Mouse (Mus musculus) forebrain, embryonic 16.5 days (tissue): ENCODE data around the gene Usp25. TPM values are rescaled to one million over a fixed set of nuclear protein-coding genes. Genes with fewer than 3 reads are reported as not detected.
A peak's percentile ranks its signal among the peaks of the same experiment; 100 is the strongest.

Source experiments
- ATAC-seq: fragments of 200-750 bp; cut with Nextera tagmentation; 2 replicates; pipeline ENCODE4 v1.8.0; 2017; ENCODE audit warnings: mild to moderate bottlenecking, moderate library complexity
- H3K27ac ChIP-seq: fragments of 300-500 bp; sonication (generic); 2 replicates; pipeline ENCODE4 v1.5.1; 2014; ENCODE audit warnings: low read length, control low read depth
- H3K27me3 ChIP-seq: fragments of 300-500 bp; sonication (generic); replicated peaks from 2 replicates; pipeline ENCODE4 v1.6.1; 2014; ENCODE audit warnings: low read length; ENCODE audit not compliant: control insufficient read depth, insufficient read depth
- H3K36me3 ChIP-seq: fragments of 300-500 bp; sonication (generic); 2 replicates; pipeline ENCODE4 v1.6.1; 2014; ENCODE audit not compliant: control insufficient read depth, insufficient read depth
- H3K4me1 ChIP-seq: fragments of 300-500 bp; sonication (generic); replicated peaks from 2 replicates; pipeline ENCODE4 v1.6.1; 2014; ENCODE audit warnings: low read length; ENCODE audit not compliant: control insufficient read depth, insufficient read depth
- H3K4me2 ChIP-seq: fragments of 300-500 bp; sonication (generic); 2 replicates; pipeline ENCODE4 v1.6.1; 2014; ENCODE audit warnings: mild to moderate bottlenecking, low read length, control low read depth
- H3K4me3 ChIP-seq: fragments of 300-500 bp; sonication (generic); replicated peaks from 2 replicates; pipeline ENCODE4 v1.5.1; 2014; ENCODE audit warnings: mild to moderate bottlenecking, low read length, control low read depth
- H3K9ac ChIP-seq: fragments of 300-500 bp; sonication (generic); replicated peaks from 2 replicates; pipeline ENCODE4 v1.6.1; 2014; ENCODE audit warnings: low read depth, low read length, control low read depth
- H3K9me3 ChIP-seq: fragments of 300-500 bp; sonication (generic); 2 replicates; pipeline ENCODE4 v1.6.1; 2016; ENCODE audit warnings: low read length; ENCODE audit not compliant: control insufficient read depth
- WGBS: fragments of 180-500 bp; shearing (Covaris S2); extraction: QIAGEN DNeasy Blood & Tissue Kit; methylation state at CpG from one replicate; pipeline ENCODE4 v1.1.7; 2014; 5-methylcytosine and 5-hydroxymethylcytosine counted together
- polyA plus RNA-seq: library from polyadenylated mRNA; unstranded; fragments of >200 nt; fragmentation: Nextera tagmentation; extraction: Ambion mirVana; gene quantifications from 2 replicates; pipeline ENCODE4 v1.2.1, GENCODE M21; 2015

Gene Usp25
- 10.9 and 11.2 TPM in 2 replicates for polyA plus RNA-seq

DNA sequence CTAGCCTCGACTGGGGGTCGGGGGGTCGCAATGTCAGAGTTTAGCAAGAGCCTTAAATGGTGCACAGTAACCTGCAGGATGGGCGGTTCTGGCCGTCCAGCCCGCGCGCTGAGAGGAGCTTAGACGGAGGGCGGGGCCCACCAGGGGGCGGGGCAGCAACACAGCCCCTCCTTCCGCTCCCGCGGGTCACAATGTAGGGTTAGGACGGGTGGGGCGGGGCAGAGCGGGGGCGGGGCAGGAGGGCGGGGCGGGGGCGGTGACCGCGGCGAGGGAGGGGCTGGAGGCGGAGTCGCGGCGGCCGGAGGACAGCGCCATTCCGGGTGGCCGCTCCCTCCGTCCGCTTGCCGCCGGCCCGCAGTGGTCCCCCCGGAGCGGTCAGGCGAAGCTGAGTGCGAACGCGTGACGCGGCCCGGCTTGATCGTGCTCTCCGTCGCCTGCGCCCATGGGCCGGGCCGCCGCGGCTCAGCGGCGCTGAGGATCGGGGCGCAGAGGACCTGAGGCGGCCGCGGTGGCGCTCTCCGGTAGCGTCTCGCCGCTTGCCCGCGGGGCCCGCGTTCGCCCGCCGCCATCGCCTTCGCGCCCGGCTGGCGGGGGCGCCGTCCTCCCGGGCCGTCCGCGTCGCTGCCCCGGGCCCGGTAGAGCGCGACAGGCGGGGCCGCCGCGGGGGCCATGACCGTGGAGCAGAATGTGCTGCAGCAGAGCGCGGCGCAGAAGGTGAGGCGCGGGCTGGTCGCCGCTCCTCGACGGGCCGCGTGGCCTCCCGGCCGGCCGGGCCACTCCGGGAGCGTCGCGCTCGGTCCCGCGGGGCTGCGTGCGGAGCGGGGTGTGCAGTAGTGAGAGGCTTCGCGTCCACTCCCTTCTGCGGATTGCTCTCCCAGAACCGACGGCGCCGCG lies at the start of gene Usp25:
Gene Usp25, plus strand, starts transcription at position 280 of the 894 bp plus-strand sequence.
- WGBS = under 1% methylated on average over 91 of the region's 126 CpGs
- Histone ChIP-seq H3K27me3 (no peaks in the 10 kb centered on the region), H3K9me3 (no peaks in the 10 kb centered on the region), H3K27ac (peak within 1 kb of the TSS; percentile 56), H3K36me3 (no peaks in the 10 kb centered on the region), H3K4me2 (peak within 1 kb of the TSS; percentile 81), H3K4me1 (peaks cover 14% of the 10 kb centered on the region), H3K4me3 (peak within 1 kb of the TSS; percentile 77), H3K9ac (peak within 1 kb of the TSS; percentile 80)
- ATAC-seq = peak; percentile 92

DNA sequence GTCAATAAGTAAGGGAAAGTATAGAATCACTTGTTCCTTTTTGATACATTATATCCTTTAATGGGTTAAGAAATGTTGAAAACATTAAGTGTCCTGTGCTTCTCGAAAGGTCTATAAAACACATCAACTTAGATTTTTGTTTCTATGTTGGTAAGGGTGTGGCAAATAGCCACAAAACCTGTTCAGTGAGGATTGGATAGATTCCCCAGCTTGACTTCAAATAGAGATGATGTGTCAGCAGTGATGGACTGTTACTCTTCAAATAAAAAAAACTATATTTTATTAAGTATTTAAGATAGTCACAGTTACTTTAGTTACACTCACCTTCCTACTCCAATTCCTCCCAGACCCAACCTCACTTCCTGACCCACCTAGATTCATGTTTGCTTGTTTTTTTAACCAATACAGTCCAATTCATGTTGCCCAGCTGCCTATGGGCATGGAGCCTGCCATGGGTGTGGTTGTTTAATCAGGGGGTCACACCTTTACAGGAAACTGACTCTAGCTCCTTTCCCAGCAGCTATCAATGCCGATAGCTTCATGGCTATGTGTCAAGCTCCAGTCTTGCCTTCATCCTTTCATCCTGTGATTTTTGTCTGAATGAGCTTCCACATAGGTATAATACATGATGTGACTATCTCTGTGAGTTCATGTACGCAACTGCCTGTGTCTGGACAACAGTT lies 45.8 kb upstream of the Usp25 start:
- ATAC-seq = no peak
- no peak overlapping the region for H3K9ac ChIP-seq
- H3K27ac ChIP-seq = no peak overlapping the region
- no peaks in the 10 kb centered on the region for H3K36me3 ChIP-seq
- no peaks in the 10 kb centered on the region for H3K4me1 ChIP-seq
- no peak overlapping the region for H3K4me3 ChIP-seq
- no peak overlapping the region for H3K4me2 ChIP-seq
- no peaks in the 10 kb centered on the region for H3K27me3 ChIP-seq
- H3K9me3 ChIP-seq = no peaks in the 10 kb centered on the region
- WGBS = 93% methylated on average over 3 of the region's 3 CpGs

DNA sequence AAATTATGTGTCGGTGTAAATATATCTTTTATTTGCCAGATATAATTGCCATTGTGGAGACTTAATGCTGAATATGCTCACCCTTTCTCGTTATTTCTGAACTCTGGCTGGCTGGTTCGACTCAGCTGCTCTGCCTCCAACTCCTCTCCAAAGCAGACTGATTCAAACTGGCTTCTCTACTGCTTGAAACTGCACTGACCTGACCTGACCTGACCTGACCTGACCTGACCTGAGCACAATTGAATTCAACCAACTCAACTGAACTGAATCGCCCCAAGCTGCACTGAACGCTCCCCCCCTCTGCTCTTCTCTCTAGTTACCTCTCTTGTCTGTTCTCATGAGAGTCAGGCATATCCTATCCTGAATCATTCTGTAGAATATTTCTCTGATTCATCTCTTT lies 42.3 kb upstream of the Usp25 start:
- Histone ChIP-seq H3K4me2 (no peak overlapping the region), H3K27ac (no peak overlapping the region), H3K27me3 (no peaks in the 10 kb centered on the region), H3K9ac (no peak overlapping the region), H3K9me3 (no peaks in the 10 kb centered on the region), H3K4me3 (no peak overlapping the region), H3K36me3 (no peaks in the 10 kb centered on the region), H3K4me1 (no peaks in the 10 kb centered on the region)
- no peak for ATAC-seq
- 39% methylated on average over 5 of the region's 5 CpGs for WGBS

DNA sequence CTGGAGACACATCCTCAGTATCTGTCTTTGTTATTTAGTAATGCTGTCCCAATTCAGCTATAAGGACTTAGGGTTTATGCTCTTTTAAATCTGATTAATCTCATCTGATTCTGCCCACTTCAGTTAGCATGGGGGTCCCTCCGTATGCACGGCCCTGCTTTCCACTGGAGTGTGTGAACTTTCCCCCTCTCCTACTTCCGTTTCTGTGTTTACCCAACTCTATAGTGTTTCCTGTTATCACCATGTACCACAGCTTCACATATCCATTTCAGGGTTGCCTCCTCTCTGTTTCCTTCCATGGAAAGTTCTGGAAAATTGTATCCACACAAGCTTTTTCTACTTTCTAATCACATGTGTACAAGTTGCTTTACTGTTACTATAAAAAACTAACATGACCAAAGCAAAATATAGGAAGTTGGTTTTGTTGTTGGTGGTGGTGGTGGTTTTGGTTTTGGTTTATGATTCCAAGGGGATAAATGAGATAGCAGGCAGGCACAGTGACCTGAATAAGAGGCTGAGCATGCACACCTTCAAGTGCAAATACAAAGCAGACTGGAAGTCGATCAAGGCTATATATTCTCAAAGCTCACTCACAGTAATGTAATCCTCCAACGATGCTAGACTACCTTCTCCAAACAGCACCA lies 36.6 kb upstream of the Usp25 start:
- Histone ChIP-seq H3K4me1 (no peaks in the 10 kb centered on the region), H3K36me3 (no peaks in the 10 kb centered on the region), H3K27ac (no peak overlapping the region), H3K27me3 (no peaks in the 10 kb centered on the region), H3K9ac (no peak overlapping the region), H3K4me2 (no peak overlapping the region), H3K9me3 (no peaks in the 10 kb centered on the region), H3K4me3 (no peak overlapping the region)
- WGBS = 83% methylated on average over 5 of the region's 5 CpGs
- no peak for ATAC-seq

DNA sequence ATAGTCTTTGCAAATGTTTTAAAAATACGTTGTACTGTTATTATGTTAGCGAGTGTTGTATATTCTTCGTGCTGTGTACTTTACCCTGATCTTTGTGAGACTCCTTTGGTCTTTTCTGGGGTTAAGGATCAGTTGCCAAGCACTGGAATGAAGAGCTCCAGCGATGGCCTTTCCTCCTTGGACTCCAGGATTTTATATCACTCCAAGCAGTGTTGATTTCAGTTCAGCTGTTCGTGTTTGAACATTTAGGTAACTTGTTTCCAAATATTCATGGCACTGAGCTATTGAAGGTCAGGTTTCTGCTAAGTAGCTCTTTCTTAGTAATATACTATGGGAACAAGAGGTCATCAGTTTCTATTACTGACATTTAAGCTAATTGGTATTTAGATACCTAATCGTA lies 29.8 kb upstream of the Usp25 start:
- Histone ChIP-seq H3K36me3 (no peaks in the 10 kb centered on the region), H3K4me3 (no peak overlapping the region), H3K9me3 (no peaks in the 10 kb centered on the region), H3K4me2 (no peak overlapping the region), H3K9ac (no peak overlapping the region), H3K27me3 (no peaks in the 10 kb centered on the region), H3K27ac (no peak overlapping the region), H3K4me1 (no peaks in the 10 kb centered on the region)
- 90% methylated on average over 6 of the region's 6 CpGs for WGBS
- no peak for ATAC-seq

DNA sequence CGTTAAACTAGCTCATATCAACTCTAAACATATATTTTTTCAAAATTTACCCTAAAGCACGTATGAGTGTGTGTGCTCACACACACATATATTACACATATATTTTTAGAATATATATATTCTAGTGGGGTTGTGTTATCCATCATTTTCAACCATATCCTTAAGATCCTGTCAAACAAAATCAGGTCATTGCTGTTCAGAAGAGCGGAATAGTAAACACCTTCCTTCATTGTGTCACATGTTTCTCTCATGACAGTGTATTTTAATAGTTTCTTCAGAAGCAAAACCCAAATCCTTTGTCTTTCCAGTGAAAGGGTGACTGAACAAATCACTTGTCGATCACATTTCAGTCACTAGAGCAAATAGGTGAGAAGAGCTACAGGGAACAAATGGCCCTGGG lies 25.8 kb upstream of the Usp25 start:
- H3K4me3 ChIP-seq = no peak overlapping the region
- no peaks in the 10 kb centered on the region for H3K27me3 ChIP-seq
- ATAC-seq = no peak
- H3K4me2 ChIP-seq = no peak overlapping the region
- no peak overlapping the region for H3K9ac ChIP-seq
- no peak overlapping the region for H3K27ac ChIP-seq
- 85% methylated on average over 4 of the region's 4 CpGs for WGBS
- H3K36me3 ChIP-seq = no peaks in the 10 kb centered on the region
- no peaks in the 10 kb centered on the region for H3K4me1 ChIP-seq
- no peaks in the 10 kb centered on the region for H3K9me3 ChIP-seq

DNA sequence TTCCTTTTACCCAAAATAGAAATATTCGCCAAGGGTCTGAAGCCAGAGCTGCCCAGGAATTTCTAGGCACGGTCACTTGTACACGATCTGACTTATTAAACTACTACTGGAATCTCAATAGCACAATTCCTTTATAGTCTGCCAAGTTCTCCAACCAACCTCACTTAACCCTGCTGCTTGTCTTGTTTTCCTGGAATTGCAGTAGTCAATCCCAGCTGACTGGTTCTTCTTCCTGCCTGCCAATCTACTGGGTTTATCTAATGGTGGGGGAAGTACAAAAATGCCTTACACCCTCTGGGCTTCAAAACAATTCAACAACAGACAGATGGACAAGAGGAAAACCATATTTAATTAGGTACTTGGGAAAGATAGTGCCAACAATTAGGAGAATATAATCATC lies 9.6 kb upstream of the Usp25 start:
- Histone ChIP-seq H3K27me3 (no peaks in the 10 kb centered on the region), H3K27ac (no peak overlapping the region), H3K4me1 (no peaks in the 10 kb centered on the region), H3K9me3 (no peaks in the 10 kb centered on the region), H3K4me2 (no peak overlapping the region), H3K36me3 (no peaks in the 10 kb centered on the region), H3K4me3 (no peak overlapping the region), H3K9ac (no peak overlapping the region)
- 84% methylated on average over 3 of the region's 3 CpGs for WGBS
- no peak for ATAC-seq

DNA sequence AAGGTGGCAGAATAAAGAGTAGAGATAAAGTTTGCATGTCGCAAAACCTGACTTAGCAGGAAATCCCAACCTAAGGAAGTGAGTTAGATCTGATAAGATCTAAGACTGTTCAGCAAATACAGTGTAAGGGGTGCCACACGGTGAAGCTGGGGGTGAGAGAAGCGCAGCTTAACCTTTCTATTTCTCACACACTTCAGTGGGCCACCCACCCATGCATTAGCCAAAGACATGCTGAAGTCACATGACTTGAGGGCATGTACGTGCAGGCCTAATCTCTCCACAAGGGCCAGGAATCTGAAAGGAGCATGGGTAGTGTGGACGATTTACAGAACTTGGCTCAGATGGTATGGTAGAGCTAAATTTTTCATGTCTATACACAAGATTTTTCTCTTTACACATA lies 4.3 kb upstream of the Usp25 start:
- no peak overlapping the region for H3K4me3 ChIP-seq
- 89% methylated on average over 5 of the region's 5 CpGs for WGBS
- H3K4me2 ChIP-seq = no peak overlapping the region
- H3K9ac ChIP-seq = no peak overlapping the region
- H3K4me1 ChIP-seq = peaks cover 4% of the 10 kb centered on the region
- no peaks in the 10 kb centered on the region for H3K36me3 ChIP-seq
- no peak for ATAC-seq
- H3K27me3 ChIP-seq = no peaks in the 10 kb centered on the region
- H3K27ac ChIP-seq = no peak overlapping the region
- H3K9me3 ChIP-seq = no peaks in the 10 kb centered on the region
